Mouse (Mus musculus) myocyte (in vitro differentiated cells): ENCODE measurements around the gene Zfp771. TPM values are rescaled to one million over a fixed set of nuclear protein-coding genes. Genes with fewer than 3 reads are reported as not detected.

ENCODE experiments used
- H3K27me3 ChIP-seq: one replicate; pipeline ENCODE4 v1.6.1; 2011; ENCODE audit not compliant: control insufficient read depth, insufficient read depth, insufficient read length
- H3K36me3 ChIP-seq: one replicate; pipeline ENCODE4 v1.6.1; 2011; ENCODE audit not compliant: control insufficient read depth, insufficient read depth
- H3K4me2 ChIP-seq: one replicate; pipeline ENCODE4 v1.6.1; 2011; ENCODE audit warnings: low read depth, control low read depth
- H3K4me3 ChIP-seq: one replicate; pipeline ENCODE4 v1.5.1; 2011; ENCODE audit warnings: mild to moderate bottlenecking, control low read depth, moderate library complexity
- H3K79me2 ChIP-seq: one replicate; pipeline ENCODE4 v1.6.1; 2011; ENCODE audit not compliant: control insufficient read depth, insufficient read depth
- H3ac ChIP-seq: one replicate; pipeline ENCODE4 v1.6.1; 2011; ENCODE audit not compliant: control insufficient read depth, insufficient read length
- CEBPB ChIP-seq: IDR thresholded peaks from 2 replicates; pipeline ENCODE4 v1.6.1; 2011; ENCODE audit warnings: mild to moderate bottlenecking, moderate library complexity; ENCODE audit not compliant: poor library complexity, insufficient read depth, severe bottlenecking
- E2F4 ChIP-seq: IDR thresholded peaks from one replicate; pipeline ENCODE4 v1.6.1; 2011; ENCODE audit warnings: mild to moderate bottlenecking, control low read depth, moderate library complexity; ENCODE audit not compliant: insufficient read depth
- MAX ChIP-seq: IDR thresholded peaks from one replicate; pipeline ENCODE4 v1.6.1; 2011; ENCODE audit warnings: low read depth, mild to moderate bottlenecking, control low read depth
- MYOD1 ChIP-seq, 3 experiments: IDR thresholded peaks; one replicate each; pipeline ENCODE4 v1.6.1; 2011; ENCODE audit warnings: control low read depth in 2 of 3, low read depth in 2 of 3, mild to moderate bottlenecking in 2 of 3, moderate library complexity in 1 of 3; ENCODE audit not compliant: insufficient read length in 2 of 3, control insufficient read depth in 1 of 3
- MYOG ChIP-seq, 3 experiments: IDR thresholded peaks; one replicate each; pipeline ENCODE4 v1.6.1; 2011; ENCODE audit warnings: control low read depth in 2 of 3, low read depth in 2 of 3, mild to moderate bottlenecking in 2 of 3; ENCODE audit not compliant: insufficient read length in 2 of 3, control insufficient read depth in 1 of 3, insufficient read depth in 1 of 3
- POLR2A ChIP-seq: IDR thresholded peaks from one replicate; pipeline ENCODE4 v1.6.1; 2011; ENCODE audit warnings: low read depth, mild to moderate bottlenecking, control low read depth, moderate library complexity; ENCODE audit not compliant: insufficient read length
- POLR2AphosphoS2 ChIP-seq: IDR thresholded peaks from one replicate; pipeline ENCODE4 v1.6.1; 2011; ENCODE audit warnings: low read depth, control low read depth; ENCODE audit not compliant: insufficient read length
- REST ChIP-seq: IDR thresholded peaks from one replicate; pipeline ENCODE4 v1.6.1; 2011; ENCODE audit warnings: mild to moderate bottlenecking, control low read depth, moderate library complexity; ENCODE audit not compliant: insufficient read depth, insufficient read length
- SRF ChIP-seq: IDR thresholded peaks from one replicate; pipeline ENCODE4 v1.6.1; 2011; ENCODE audit warnings: low read depth; ENCODE audit not compliant: control insufficient read depth, insufficient read length
- TCF12 ChIP-seq: IDR thresholded peaks from one replicate; pipeline ENCODE4 v1.6.1; 2011; ENCODE audit warnings: mild to moderate bottlenecking, control low read depth; ENCODE audit not compliant: poor library complexity, insufficient read depth, severe bottlenecking
- TCF3 ChIP-seq: IDR thresholded peaks from one replicate; pipeline ENCODE4 v1.6.1; 2011; ENCODE audit warnings: low read depth, control low read depth; ENCODE audit not compliant: insufficient read length
- USF1 ChIP-seq: IDR thresholded peaks from one replicate; pipeline ENCODE4 v1.6.1; 2011; ENCODE audit warnings: low read depth, mild to moderate bottlenecking, control low read depth, moderate library complexity
- polyA plus RNA-seq: library from polyadenylated mRNA; unstranded; fragments of >200 nt; fragmentation: generic; extraction: Trizol; gene quantifications from one replicate; pipeline ENCODE4 v1.2.1, GENCODE M21; 2012; ENCODE audit warnings: missing spikeins

Gene Zfp771
- polyA plus RNA-seq, 1 experiment, result 34.9 TPM

GRCm38 (mm10) chr7:127253821-127254769 lies 10.0 kb downstream of the Zfp771 start:
- TF ChIP-seq POLR2AphosphoS2, result peak; percentile 93
- peak; percentile 74 for TF ChIP-seq E2F4
- no peak for TF ChIP-seq TCF12
- TF ChIP-seq SRF, result peak; percentile 46
- peak; percentile 78 for TF ChIP-seq POLR2A
- TF ChIP-seq TCF3, result no peak
- peak in 1 of 3 experiments; percentile 21 for TF ChIP-seq MYOG (IDR thresholded peaks at IDR 0.05; ENCODE audit: control insufficient read depth in 1 of 3, insufficient read depth in 1 of 3, insufficient read length in 2 of 3, low read depth in 2 of 3)
- H3K27me3 ChIP-seq, result no peaks in the 10 kb centered on the region
- H3K4me3 ChIP-seq, result peak overlapping the region; percentile 23
- H3K79me2 ChIP-seq, result no peaks in the 10 kb centered on the region
- H3ac ChIP-seq, result peak overlapping the region; percentile 42
- H3K4me2 ChIP-seq, result peak overlapping the region; percentile 92
- no peaks in the 10 kb centered on the region for H3K36me3 ChIP-seq

- H3K36me3 ChIP-seq, result no peaks in the 10 kb centered on the region
- TF ChIP-seq MAX (no peak), TCF3 (no peak)
- peak overlapping the region; percentile 23 for H3K4me3 ChIP-seq
- H3K79me2 ChIP-seq, result no peaks in the 10 kb centered on the region
- H3K4me2 ChIP-seq, result peak overlapping the region; percentile 92
- H3K27me3 ChIP-seq, result no peaks in the 10 kb centered on the region
- H3ac ChIP-seq, result peak overlapping the region; percentile 42
Observed at GRCm38 (mm10) chr7:127255008-127255407, 10.9 kb downstream of the Zfp771 start.

DNA sequence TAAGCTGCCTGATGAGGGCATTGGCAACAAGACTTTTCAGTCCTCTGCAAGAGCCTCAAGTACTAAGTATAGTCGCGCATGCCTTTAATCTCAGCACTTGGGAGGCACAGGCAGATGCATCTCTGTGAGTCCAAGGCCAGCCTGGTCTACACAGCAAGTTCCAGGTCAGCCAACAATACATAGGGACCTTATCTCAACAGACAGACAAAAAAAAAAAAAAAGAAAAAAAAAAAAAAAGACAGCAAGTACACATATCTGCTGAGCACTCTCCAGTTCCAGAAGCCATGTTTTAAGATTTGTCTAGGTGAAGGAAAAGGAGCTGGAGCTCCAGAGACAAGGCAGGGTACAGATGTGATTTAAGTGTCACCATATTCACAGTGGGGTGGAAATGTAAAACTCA lies 11.9 kb downstream of the Zfp771 start:
- Histone ChIP-seq H3K4me2 (no peak overlapping the region), H3K36me3 (no peaks in the 10 kb centered on the region), H3K79me2 (no peaks in the 10 kb centered on the region), H3K4me3 (no peak overlapping the region), H3K27me3 (no peaks in the 10 kb centered on the region), H3ac (no peak overlapping the region)
- TF ChIP-seq MYOG (IDR thresholded peaks at IDR 0.05; ENCODE audit: control insufficient read depth in 1 of 3, insufficient read depth in 1 of 3, insufficient read length in 2 of 3, low read depth in 2 of 3) (no peak), MYOD1 (IDR thresholded peaks at IDR 0.05; ENCODE audit: control insufficient read depth in 1 of 3, insufficient read length in 2 of 3, low read depth in 2 of 3) (no peak), CEBPB (no peak), REST (no peak), TCF12 (no peak), POLR2A (no peak), USF1 (no peak), TCF3 (no peak), SRF (no peak)

GRCm38 (mm10) chr7:127256518-127256917 lies 12.4 kb downstream of the Zfp771 start:
- H3ac ChIP-seq, result no peak overlapping the region
- H3K4me3 ChIP-seq, result no peak overlapping the region
- H3K36me3 ChIP-seq, result no peaks in the 10 kb centered on the region
- H3K27me3 ChIP-seq, result no peaks in the 10 kb centered on the region
- TF ChIP-seq MYOD1 (IDR thresholded peaks at IDR 0.05; ENCODE audit: control insufficient read depth in 1 of 3, insufficient read length in 2 of 3, low read depth in 2 of 3) (no peak), POLR2AphosphoS2 (no peak), MYOG (IDR thresholded peaks at IDR 0.05; ENCODE audit: control insufficient read depth in 1 of 3, insufficient read depth in 1 of 3, insufficient read length in 2 of 3, low read depth in 2 of 3) (no peak), MAX (no peak), POLR2A (no peak), REST (no peak), SRF (no peak), CEBPB (no peak), TCF12 (no peak), USF1 (no peak), E2F4 (no peak), TCF3 (no peak)
- no peaks in the 10 kb centered on the region for H3K79me2 ChIP-seq
- H3K4me2 ChIP-seq, result no peak overlapping the region
